Mouse (Mus musculus) gastrocnemius, postnatal 4 days (tissue): ENCODE measurements around the gene Best3. TPM values are rescaled to one million over a fixed set of nuclear protein-coding genes. Genes with fewer than 3 reads are reported as not detected.
"Not testable (repeated sequence)": the region's sequence is repeated elsewhere in the genome, so short reads cannot be mapped to it uniquely, and the experiment has no call there.

Source experiments
- DNase-seq, 2 experiments: peaks; one replicate each; pipeline ENCODE4 v3.0.0; 2021 to 2022; ENCODE audit warnings: low spot score in 2 of 2, mixed read lengths in 2 of 2
- total RNA-seq, 2 experiments: library from RNA; stranded (reverse); gene quantifications; 2 replicates each; pipeline ENCODE4 v1.2.3; 2021

Gene Best3
- total RNA-seq, 2 experiments from 2014 or later = 10.9 to 12.7 TPM

GRCm38 (mm10) chr10:117023693-117024092 lies 37.6 kb downstream of the Best3 start:
- DNase-seq = no peak

- not testable (repeated sequence) for DNase-seq
These were observed 39.7 kb downstream of the Best3 start for GRCm38 (mm10) chr10:117025776-117026175.

GRCm38 (mm10) chr10:117026176-117026575 lies 40.1 kb downstream of the Best3 start:
- DNase-seq = no peak

DNA sequence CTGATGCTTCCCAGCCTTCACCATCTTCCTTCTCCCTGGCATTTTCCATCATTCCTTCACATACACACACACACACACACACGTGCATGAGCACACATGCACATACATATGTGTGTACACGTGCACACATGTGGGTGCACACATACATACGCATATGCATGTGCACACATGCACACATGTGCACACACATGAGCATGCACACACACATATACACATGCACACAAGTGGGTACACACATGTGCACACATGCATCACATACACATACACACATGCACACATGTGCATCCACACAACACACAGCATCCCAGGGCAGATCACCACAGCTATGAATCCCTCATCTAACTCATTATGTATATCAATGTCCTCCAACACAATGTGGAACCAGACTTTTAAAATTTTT lies 45.0 kb downstream of the Best3 start:
- DNase-seq = no peak

DNA sequence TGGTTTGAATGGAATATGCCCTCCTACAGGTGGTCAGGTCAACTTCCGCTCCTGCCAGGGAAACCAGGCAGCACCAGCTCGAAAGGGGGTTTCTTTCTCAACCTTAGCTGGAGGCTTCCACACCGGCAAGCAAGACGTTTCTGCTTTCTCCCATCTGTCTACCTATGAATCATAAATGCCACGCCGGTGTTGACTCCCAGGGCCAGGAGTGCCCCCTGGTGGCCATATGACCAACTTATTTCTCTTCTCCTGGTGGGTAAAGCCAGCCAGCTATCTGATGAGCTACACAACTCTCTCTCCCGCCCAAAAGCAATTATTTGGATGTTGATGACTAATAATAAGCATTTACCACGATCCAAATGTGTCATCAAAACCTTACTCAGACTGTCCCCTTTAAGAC lies 47.7 kb downstream of the Best3 start:
- DNase-seq = peak; percentile 65 to 83

DNA sequence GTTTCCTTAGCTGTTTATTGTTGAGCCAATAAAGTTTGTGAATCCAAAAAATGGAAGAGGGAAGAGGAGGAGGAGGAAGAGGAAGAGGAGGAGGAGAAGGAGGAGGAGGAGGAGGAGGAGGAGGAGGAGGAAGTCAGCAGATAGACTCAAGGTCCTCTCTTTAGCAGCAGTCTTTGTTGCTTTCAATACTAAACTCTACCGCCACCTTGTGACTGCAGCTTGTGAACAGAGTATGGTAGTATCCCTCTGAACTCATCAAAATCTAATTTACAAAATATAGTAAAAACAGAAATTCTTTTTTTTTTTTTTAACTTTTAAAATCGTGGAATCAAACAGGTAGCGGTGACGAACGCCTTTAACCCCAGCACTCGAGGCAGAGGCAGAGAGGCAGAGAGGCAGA lies 54.2 kb downstream of the Best3 start:
- DNase-seq = no peak

- DNase-seq = no peak
These were observed 56.2 kb downstream of the Best3 start for GRCm38 (mm10) chr10:117042295-117042694.

DNA sequence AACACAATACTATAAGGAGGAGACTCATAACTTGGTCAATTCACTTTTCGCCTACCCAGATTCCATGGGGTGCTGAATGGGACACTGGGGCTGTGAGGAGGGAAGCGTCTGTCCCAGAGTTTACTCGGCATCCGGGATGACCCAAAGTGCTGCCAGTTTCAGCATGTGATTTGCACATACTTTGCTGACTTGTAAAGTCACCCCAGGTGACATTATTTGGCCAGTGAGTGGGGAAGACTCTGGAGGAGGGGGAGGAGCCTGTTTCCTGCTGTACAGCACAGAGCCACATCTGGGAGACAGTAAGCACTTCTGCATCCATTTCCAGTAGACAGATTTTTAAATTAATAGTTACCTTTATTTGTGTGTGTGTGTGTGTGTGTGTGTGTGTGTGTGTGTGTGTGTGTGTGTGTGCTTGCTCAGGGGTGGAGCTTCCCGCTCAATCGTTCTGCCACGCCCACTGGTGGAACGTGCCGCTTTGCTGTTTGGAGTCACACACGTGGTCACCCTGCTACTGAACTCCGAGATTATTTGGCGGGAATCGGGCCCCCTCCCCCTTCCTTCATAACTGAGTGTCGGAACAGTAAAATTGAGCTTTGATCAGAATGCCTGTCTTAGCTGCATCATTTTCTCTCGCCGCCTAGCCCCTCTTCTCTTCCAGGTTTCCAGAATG lies 57.5 kb downstream of the Best3 start:
- not testable (repeated sequence) for DNase-seq

DNA sequence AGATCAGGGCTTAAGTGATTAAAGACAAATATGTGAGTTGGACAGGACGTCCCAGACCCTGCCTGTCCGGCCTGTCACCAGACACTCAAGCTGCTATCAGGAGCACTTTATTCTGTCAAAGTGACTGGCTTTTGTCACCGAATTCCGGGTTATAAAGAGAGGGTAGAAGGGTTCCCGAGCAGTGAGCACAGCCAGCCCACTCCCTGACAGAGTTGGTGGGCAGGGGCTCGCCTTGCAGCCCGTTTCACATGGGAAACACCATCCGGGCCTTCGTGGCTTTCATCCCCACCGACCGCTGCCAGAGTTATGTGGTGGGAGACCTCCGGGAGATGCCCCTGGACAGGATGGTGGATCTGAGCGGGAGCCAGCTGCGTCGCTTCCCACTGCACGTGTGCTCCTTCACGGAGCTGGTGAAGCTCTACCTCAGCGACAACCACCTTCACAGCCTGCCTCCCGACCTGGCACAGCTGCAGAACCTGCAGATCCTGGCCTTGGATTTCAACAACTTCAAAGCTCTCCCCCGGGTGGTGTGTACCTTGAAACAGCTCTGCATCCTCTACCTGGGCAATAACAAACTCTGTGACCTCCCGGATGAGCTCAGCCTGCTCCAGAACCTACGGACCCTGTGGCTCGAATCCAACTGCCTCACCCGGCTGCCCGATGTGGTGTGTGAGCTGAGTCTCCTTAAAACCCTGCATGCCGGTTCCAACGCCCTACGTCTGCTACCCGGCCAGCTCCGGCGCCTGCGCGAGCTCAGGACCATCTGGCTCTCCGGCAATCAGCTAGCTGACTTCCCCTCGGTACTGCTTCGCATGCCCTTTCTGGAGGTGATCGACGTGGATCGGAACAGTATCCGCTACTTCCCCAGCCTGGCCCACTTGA lies 59.3 kb downstream of the Best3 start, which contains the start of gene Lrrc10:
Lrrc10 (plus strand) TSS at position 167 of the 882 bp plus-strand sequence.
- DNase-seq = no peak

DNA sequence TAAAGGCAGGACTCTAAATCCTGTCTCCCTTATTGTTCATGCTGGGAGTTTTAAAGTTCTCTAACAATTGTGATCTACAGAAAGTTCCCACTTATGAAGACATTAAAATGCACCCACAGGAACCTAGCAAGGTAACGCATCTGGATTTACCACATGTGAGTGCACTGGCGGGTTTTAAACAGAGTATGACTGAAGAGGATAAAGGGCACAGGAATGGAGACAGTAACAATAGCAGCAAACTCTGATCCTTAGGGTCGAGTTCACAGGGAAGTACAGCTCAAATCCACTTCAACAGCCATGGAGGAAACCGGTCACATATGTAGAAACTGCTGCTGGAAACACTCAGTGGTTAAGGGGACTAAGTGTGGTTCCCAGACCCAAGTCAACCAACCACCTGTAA lies 63.1 kb downstream of the Best3 start:
- no peak for DNase-seq

DNA sequence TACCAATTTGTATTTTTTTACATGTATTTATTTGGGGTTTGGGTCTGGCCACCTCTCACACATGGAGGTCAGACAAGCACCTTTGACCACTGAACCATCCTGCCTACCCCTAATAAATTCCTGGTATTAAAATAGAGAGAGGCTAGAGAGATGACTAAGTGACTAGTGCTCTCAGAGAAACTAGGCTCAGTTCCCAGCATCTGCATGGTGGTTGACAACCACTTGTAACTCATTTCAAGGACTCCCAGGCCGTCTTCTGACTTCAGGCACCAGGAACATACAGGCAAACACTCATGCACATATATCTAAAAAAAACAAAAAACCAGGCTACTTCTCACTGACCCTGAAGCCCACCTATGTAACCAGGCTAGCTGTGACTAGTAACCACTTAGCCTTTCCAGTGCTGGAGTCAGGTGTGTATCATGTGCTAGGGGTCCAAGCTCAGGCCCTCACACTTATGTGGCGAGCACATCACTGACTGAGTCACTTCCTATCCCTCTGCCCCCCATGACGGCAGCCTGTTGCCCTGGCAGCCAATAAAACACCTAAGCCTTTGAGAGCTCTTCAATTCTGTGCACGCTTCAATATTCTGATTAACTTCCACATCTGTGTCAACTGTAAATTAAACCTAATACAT lies 64.0 kb downstream of the Best3 start:
- DNase-seq = no peak

- DNase-seq = no peak
These were observed 69.6 kb downstream of the Best3 start for GRCm38 (mm10) chr10:117055668-117056067.

DNA sequence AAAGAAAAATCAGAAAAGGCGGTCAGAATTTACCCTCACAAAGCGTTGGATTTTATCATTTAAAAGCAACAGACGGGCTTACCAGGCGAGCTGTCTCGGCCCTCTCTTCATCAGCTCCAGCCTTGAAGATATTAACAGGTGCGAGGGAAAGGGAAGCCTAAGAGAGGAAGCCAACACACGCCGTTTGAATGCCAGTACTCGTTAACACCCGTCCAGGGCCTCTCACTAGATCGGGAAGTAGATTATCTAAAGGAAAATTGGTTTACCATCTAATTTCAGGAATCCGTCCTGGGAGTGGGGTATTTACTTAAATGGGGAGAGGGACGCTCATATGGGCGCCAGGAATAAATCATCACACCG lies 76.8 kb downstream of the Best3 start:
- DNase-seq = no peak

- DNase-seq = peak; percentile 86 to 93
These were observed 77.3 kb downstream of the Best3 start, which contains the start of gene Cct2 for GRCm38 (mm10) chr10:117063254-117064021. Gene Cct2, minus strand, starts transcription at chr10:117063814.

- DNase-seq = no peak
These were observed 78.0 kb downstream of the Best3 start for GRCm38 (mm10) chr10:117064076-117064475.

DNA sequence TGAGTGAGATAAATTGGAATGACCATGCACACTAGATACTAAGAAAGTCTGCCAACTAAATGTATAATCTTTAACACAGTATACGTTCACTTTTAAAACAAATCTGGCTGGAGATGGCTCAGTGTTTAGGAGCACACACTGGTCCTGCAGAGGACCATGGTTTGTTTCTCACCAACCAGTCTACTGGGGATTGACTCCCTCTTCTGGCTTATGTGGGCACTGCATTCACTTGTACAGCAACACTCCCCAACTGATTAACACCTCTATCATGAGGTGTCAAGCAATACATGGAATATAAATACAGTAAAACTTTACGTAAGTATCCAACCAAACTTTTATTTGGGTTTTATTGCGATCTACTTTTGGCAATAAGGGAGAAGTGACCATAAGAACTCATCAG lies 83.0 kb downstream of the Best3 start:
- DNase-seq = no peak

GRCm38 (mm10) chr10:117072191-117072888 lies 86.2 kb downstream of the Best3 start:
- no peak for DNase-seq

GRCm38 (mm10) chr10:117073176-117073575 lies 87.1 kb downstream of the Best3 start:
- no peak for DNase-seq
